Comparison of ENCODE assay signal across 19 mouse cellular contexts in genomic region chr9:70587171-70587570, GRCm38 (mm10).
"Had no signal": no experiment of that assay in that cellular context is flagged by ENCODE, and none has a peak within 500 bp of the region (broad histone marks: within the 10 kb centered on the region; RNA-seq: fewer than 3 reads in every experiment).

No protein-coding gene starts in this region.

- DNase-seq: kidney, adult 18-20 months; kidney, adult 9 months; kidney, postnatal 14 days; kidney, postnatal 4 days; liver; liver, embryonic 13.5 days; lung, adult 2 months; lung, postnatal 14 days; lung, postnatal 4 days; midbrain, embryonic 14.5 days; right cerebral cortex, postnatal 14 days; spleen, adult 18-20 months; thymus, adult 18-20 months; thymus, postnatal 36 days had no signal

- H3K27me3 ChIP-seq: intestine, embryonic 15.5 days; limb, embryonic 13.5 days; liver, embryonic 13.5 days; stomach, embryonic 15.5 days had no signal

- H3K27ac ChIP-seq: intestine, embryonic 15.5 days; limb, embryonic 10.5 days; limb, embryonic 13.5 days; liver, embryonic 13.5 days; stomach, embryonic 15.5 days had no signal

- H3K9ac ChIP-seq: intestine, embryonic 15.5 days; limb, embryonic 13.5 days; liver, embryonic 13.5 days; stomach, embryonic 15.5 days had no signal

- H3K4me3 ChIP-seq: intestine, embryonic 15.5 days; limb, embryonic 10.5 days; limb, embryonic 13.5 days; liver, embryonic 13.5 days; stomach, embryonic 15.5 days had no signal

- H3K4me2 ChIP-seq: intestine, embryonic 15.5 days; limb, embryonic 13.5 days; liver, embryonic 13.5 days; midbrain, embryonic 11.5 days; stomach, embryonic 15.5 days had no signal

- ATAC-seq: intestine, embryonic 15.5 days had no signal

- H3K9me3 ChIP-seq: intestine, embryonic 15.5 days; limb, embryonic 10.5 days; limb, embryonic 13.5 days; liver, embryonic 13.5 days; stomach, embryonic 15.5 days had no signal

- H3K4me1 ChIP-seq: intestine, embryonic 15.5 days; limb, embryonic 10.5 days; limb, embryonic 13.5 days; stomach, embryonic 15.5 days had no signal
